Mouse (Mus musculus): ENCODE measurements around the gene Svs3a. TPM values are rescaled to one million over a fixed set of nuclear protein-coding genes. Genes with fewer than 3 reads are reported as not detected.
"Not testable (repeated sequence)": the region's sequence is repeated elsewhere in the genome, so short reads cannot be mapped to it uniquely, and the experiment has no call there.

Svs3a gene
- polyA plus RNA-seq (2015; fragmentation: Nextera tagmentation; extraction: Ambion mirVana) = not detected in 2 replicates

DNA sequence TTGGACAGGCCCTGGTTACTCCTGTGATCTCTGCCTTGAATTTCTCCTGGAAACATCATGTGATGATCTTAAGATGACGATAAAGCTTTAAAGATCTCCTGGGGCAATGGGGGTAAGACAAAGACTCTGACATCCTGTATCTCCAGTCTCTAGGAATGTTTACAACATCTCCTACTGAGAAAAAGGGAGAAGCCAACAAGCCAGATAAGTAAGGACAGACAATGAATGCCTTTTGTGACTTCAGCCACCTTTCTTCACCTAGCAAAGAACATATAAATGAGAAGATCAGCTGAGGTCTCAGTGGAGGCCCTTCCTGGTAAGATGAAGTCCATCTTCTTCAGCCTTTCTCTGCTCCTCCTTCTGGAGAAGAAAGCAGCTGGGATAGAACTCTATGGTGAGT lies at the start of gene Svs3a:
TSS of gene Svs3a (plus strand) at position 301 of the 400 bp plus-strand sequence.
- not testable (repeated sequence) for H3K4me1 ChIP-seq (replicated peaks); H3K27ac ChIP-seq (replicated peaks); H3K4me2 ChIP-seq; H3K36me3 ChIP-seq; H3K9ac ChIP-seq; H3K27me3 ChIP-seq; H3K9me3 ChIP-seq; ATAC-seq (ENCODE audit: low FRiP score, low read depth); H3K4me3 ChIP-seq
- WGBS = 76% methylated on average over 1 of the region's 1 CpGs

GRCm38 (mm10) chr2:164256540-164256939 lies 32.5 kb upstream of the Svs3a start, which contains the start of gene Svs3b:
Svs3b (minus strand) TSS chr2:164256640.
- not testable (repeated sequence) for H3K27me3 ChIP-seq; ATAC-seq (ENCODE audit: low FRiP score, low read depth); H3K4me3 ChIP-seq; H3K9ac ChIP-seq; H3K36me3 ChIP-seq; H3K9me3 ChIP-seq; H3K27ac ChIP-seq (replicated peaks); H3K4me2 ChIP-seq; H3K4me1 ChIP-seq (replicated peaks)
- 78% methylated on average over 1 of the region's 1 CpGs for WGBS

DNA sequence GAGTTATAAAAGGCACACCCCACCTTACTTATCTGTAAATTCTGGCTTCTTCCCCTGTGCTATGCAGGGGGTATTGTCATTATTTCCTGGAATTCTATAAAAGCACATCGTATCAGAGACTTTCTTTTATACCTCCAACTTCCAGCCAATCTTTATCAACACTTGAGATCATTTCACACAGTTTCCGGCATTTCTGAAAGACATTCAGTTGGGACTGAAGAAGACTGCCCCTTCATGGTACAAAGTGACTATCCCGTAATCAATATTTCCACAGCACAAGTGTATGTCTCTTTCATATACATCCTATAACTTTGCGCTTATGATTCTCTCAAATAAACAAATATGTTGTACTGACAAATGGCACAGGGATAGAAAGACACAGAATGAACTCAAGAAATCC lies 10.7 kb upstream of the Svs3a start, which contains the start of gene Svs4:
TSS of gene Svs4 (minus strand) at position 101 of the 400 bp plus-strand sequence.
- Histone ChIP-seq H3K9me3 (no peaks in the 10 kb centered on the region), H3K4me3 (no peak within 1 kb of the TSS), H3K36me3 (no peaks in the 10 kb centered on the region), H3K4me2 (no peak within 1 kb of the TSS), H3K9ac (no peak within 1 kb of the TSS), H3K4me1 (replicated peaks) (no peaks in the 10 kb centered on the region), H3K27ac (replicated peaks) (no peak within 1 kb of the TSS), H3K27me3 (no peaks in the 10 kb centered on the region)
- no peak for ATAC-seq (ENCODE audit: low FRiP score, low read depth)
- WGBS = 92% methylated on average over 4 of the region's 4 CpGs

DNA sequence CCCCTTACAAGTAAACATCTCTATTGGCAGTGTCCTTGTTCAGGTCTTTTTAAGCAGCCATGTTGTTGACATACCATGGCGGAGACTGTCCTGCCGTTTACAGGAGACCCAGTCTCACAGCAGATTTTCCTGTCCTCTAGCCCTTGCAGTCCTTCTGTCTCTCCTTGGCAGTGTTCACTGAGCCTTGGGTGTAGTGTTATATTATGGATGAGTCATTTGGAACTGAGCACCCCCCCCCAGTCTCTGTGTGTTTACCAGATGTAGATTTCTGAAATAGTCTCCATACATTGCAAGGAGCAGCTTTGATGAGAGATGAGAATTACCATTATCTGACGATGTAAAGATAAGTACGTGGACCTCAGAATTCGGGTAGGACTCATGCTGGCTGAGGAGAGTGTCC lies 23.5 kb downstream of the Svs3a start:
- no peak for ATAC-seq (ENCODE audit: low FRiP score, low read depth)
- 87% methylated on average over 5 of the region's 5 CpGs for WGBS
- no peaks in the 10 kb centered on the region for H3K27me3 ChIP-seq
- no peak overlapping the region for H3K4me2 ChIP-seq
- H3K4me3 ChIP-seq = no peak overlapping the region
- no peaks in the 10 kb centered on the region for H3K36me3 ChIP-seq
- no peak overlapping the region for H3K27ac ChIP-seq (replicated peaks)
- no peaks in the 10 kb centered on the region for H3K4me1 ChIP-seq (replicated peaks)
- H3K9me3 ChIP-seq = no peaks in the 10 kb centered on the region
- no peak overlapping the region for H3K9ac ChIP-seq

GRCm38 (mm10) chr2:164315460-164315859 lies 26.4 kb downstream of the Svs3a start:
- not testable (repeated sequence) for H3K27me3 ChIP-seq; H3K36me3 ChIP-seq; H3K4me2 ChIP-seq; H3K9ac ChIP-seq; ATAC-seq (ENCODE audit: low FRiP score, low read depth); H3K9me3 ChIP-seq; H3K4me3 ChIP-seq; H3K4me1 ChIP-seq (replicated peaks); H3K27ac ChIP-seq (replicated peaks)

GRCm38 (mm10) chr2:164316451-164316850 lies 27.4 kb downstream of the Svs3a start, which contains the start of gene Svs6:
Svs6 (plus strand) TSS chr2:164316751.
- H3K4me3 ChIP-seq; H3K9ac ChIP-seq; H3K27me3 ChIP-seq; H3K9me3 ChIP-seq; H3K4me2 ChIP-seq; H3K36me3 ChIP-seq; H3K27ac ChIP-seq (replicated peaks); ATAC-seq (ENCODE audit: low FRiP score, low read depth); H3K4me1 ChIP-seq (replicated peaks): not testable (repeated sequence)
- 85% methylated on average over 1 of the region's 1 CpGs for WGBS

- WGBS = 88% methylated on average over 6 of the region's 6 CpGs
- Histone ChIP-seq H3K4me1 (replicated peaks) (no peaks in the 10 kb centered on the region), H3K9ac (no peak overlapping the region), H3K27ac (replicated peaks) (no peak overlapping the region), H3K4me3 (no peak overlapping the region), H3K27me3 (no peaks in the 10 kb centered on the region), H3K4me2 (no peak overlapping the region), H3K9me3 (no peaks in the 10 kb centered on the region), H3K36me3 (no peaks in the 10 kb centered on the region)
- no peak for ATAC-seq (ENCODE audit: low FRiP score, low read depth)
These were observed 31.9 kb downstream of the Svs3a start for GRCm38 (mm10) chr2:164320983-164321382.

DNA sequence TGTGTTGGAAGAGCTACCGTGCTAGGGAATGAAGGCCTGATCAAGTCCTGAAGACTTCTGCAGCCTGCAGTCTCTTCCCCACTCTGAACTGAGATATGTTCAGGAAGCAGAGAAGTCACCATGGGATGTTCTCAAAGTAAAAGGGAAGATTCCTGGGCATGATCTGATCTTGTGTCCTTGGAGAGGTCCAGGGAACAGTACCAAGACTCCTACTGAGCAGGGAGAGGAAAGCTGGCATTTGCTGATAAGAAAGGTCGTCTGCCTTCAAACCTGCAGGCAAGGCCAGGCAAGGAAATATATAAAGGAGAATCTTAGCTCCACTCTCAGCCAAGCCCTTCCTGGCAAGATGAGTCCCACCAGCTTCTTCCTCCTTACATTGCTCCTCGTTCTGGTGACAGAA lies 43.4 kb downstream of the Svs3a start, which contains the start of gene Svs5:
TSS of gene Svs5 (plus strand) at position 301 of the 400 bp plus-strand sequence.
- not testable (repeated sequence) for H3K4me1 ChIP-seq (replicated peaks); H3K27ac ChIP-seq (replicated peaks); H3K4me3 ChIP-seq; H3K9ac ChIP-seq; H3K9me3 ChIP-seq; H3K4me2 ChIP-seq; H3K27me3 ChIP-seq; H3K36me3 ChIP-seq; ATAC-seq (ENCODE audit: low FRiP score, low read depth)
- WGBS = 75% methylated on average over 3 of the region's 3 CpGs

Other genes starting within 250 kb of the Svs3a start
- gene Stk4, start 218.9 kb upstream of the Svs3a start, polyA plus RNA-seq (2015; fragmentation: Nextera tagmentation; extraction: Ambion mirVana) = 17.5 and 21.4 TPM in 2 replicates
- 50.0 and 52.5 TPM in 2 replicates for gene Tomm34, start 218.1 kb upstream of the Svs3a start, polyA plus RNA-seq (2015; fragmentation: Nextera tagmentation; extraction: Ambion mirVana)
- gene Kcns1, start 118.2 kb upstream of the Svs3a start, polyA plus RNA-seq (2015; fragmentation: Nextera tagmentation; extraction: Ambion mirVana) = 1.2 and 1.7 TPM in 2 replicates
- gene Wfdc5, start 106.5 kb upstream of the Svs3a start, polyA plus RNA-seq (2015; fragmentation: Nextera tagmentation; extraction: Ambion mirVana) = not detected in 2 replicates
- not detected in 2 replicates for gene Wfdc12, start 98.7 kb upstream of the Svs3a start, polyA plus RNA-seq (2015; fragmentation: Nextera tagmentation; extraction: Ambion mirVana)
- not detected in 2 replicates for gene Wfdc15a, start 89.1 kb upstream of the Svs3a start, polyA plus RNA-seq (2015; fragmentation: Nextera tagmentation; extraction: Ambion mirVana)
- 0.34 TPM in 1 of 2 replicates, not detected in the other for gene Wfdc15b, start 67.6 kb upstream of the Svs3a start, polyA plus RNA-seq (2015; fragmentation: Nextera tagmentation; extraction: Ambion mirVana)
- gene Svs2, start 50.8 kb upstream of the Svs3a start, polyA plus RNA-seq (2015; fragmentation: Nextera tagmentation; extraction: Ambion mirVana) = not detected in 2 replicates
- gene Svs3b, start 32.6 kb upstream of the Svs3a start, polyA plus RNA-seq (2015; fragmentation: Nextera tagmentation; extraction: Ambion mirVana) = not detected in 2 replicates
- not detected in 2 replicates for gene Svs4, start 10.8 kb upstream of the Svs3a start, polyA plus RNA-seq (2015; fragmentation: Nextera tagmentation; extraction: Ambion mirVana)
- gene Svs6, start 27.5 kb downstream of the Svs3a start, polyA plus RNA-seq (2015; fragmentation: Nextera tagmentation; extraction: Ambion mirVana) = not detected in 2 replicates
- gene Svs5, start 43.5 kb downstream of the Svs3a start, polyA plus RNA-seq (2015; fragmentation: Nextera tagmentation; extraction: Ambion mirVana) = not detected in 2 replicates
- 0.25 and 0.65 TPM in 2 replicates for gene Slpi, start 99.8 kb downstream of the Svs3a start, polyA plus RNA-seq (2015; fragmentation: Nextera tagmentation; extraction: Ambion mirVana)
- gene Rbpjl, start 113.9 kb downstream of the Svs3a start, polyA plus RNA-seq (2015; fragmentation: Nextera tagmentation; extraction: Ambion mirVana) = 0.08 and 0.10 TPM in 2 replicates
- 3.9 and 5.1 TPM in 2 replicates for gene Matn4, start 115.9 kb downstream of the Svs3a start, polyA plus RNA-seq (2015; fragmentation: Nextera tagmentation; extraction: Ambion mirVana)
- gene Sdc4, start 154.6 kb downstream of the Svs3a start, polyA plus RNA-seq (2015; fragmentation: Nextera tagmentation; extraction: Ambion mirVana) = 9.4 and 10.4 TPM in 2 replicates
- 82.7 and 88.2 TPM in 2 replicates for gene Sys1, start 167.7 kb downstream of the Svs3a start, polyA plus RNA-seq (2015; fragmentation: Nextera tagmentation; extraction: Ambion mirVana)
- gene Gm20458, start 171.7 kb downstream of the Svs3a start, polyA plus RNA-seq (2015; fragmentation: Nextera tagmentation; extraction: Ambion mirVana) = 5.0 and 6.6 TPM in 2 replicates
- gene Trp53tg5, start 184.5 kb downstream of the Svs3a start, polyA plus RNA-seq (2015; fragmentation: Nextera tagmentation; extraction: Ambion mirVana) = not detected in 2 replicates
- gene Dbndd2, start 196.8 kb downstream of the Svs3a start, polyA plus RNA-seq (2015; fragmentation: Nextera tagmentation; extraction: Ambion mirVana) = 22.8 and 23.1 TPM in 2 replicates
- gene Pigt, start 208.3 kb downstream of the Svs3a start, polyA plus RNA-seq (2015; fragmentation: Nextera tagmentation; extraction: Ambion mirVana) = 93.4 and 103 TPM in 2 replicates

All from hindbrain, embryonic 15.5 days (tissue).